Mouse (Mus musculus) Patski (cell line): ENCODE measurements around the gene Odf3l1. TPM values are rescaled to one million over a fixed set of nuclear protein-coding genes. Genes with fewer than 3 reads are reported as not detected.

Experiments used
- ATAC-seq: fragments of 100-300 bp; one replicate; pipeline ENCODE4 v1.8.0; 2021
- CTCF ChIA-PET: fragments of 350-600 bp; sonication (Branson Sonifier 250); formaldehyde crosslinking; loops from one replicate; lab custom pipeline; 2022; ENCODE audit warnings: inconsistent platforms; lab: Charles Lee
- POLR2A ChIA-PET: fragments of 350-600 bp; sonication (Branson Sonifier 250); formaldehyde crosslinking; loops from one replicate; lab custom pipeline; 2022; ENCODE audit warnings: antibody characterized with exemption, inconsistent platforms; lab: Charles Lee
- DNase-seq: peaks from one replicate; pipeline ENCODE4 v3.0.0-alpha.2; 2011; ENCODE audit warnings: low read depth, low spot score
- H3K27me3 ChIP-seq: fragments of 371-371 bp; one replicate; pipeline ENCODE4 v1.5.1; 2021
- CTCF ChIP-seq: fragments of 100-300 bp; IDR thresholded peaks from one replicate; pipeline ENCODE4 v1.5.1; 2021
- in situ Hi-C: fragments of 300-500 bp; cut with MboI; formaldehyde crosslinking; loops from 3 replicates; pipeline ENCODE4 v1.11.1; 2018; ENCODE audit warnings: low pct_unique_long_range_greater_than_20kb, mixed read lengths
- polyA plus RNA-seq: library from polyadenylated mRNA; unstranded; gene quantifications from one replicate; pipeline ENCODE4 v1.2.3, GENCODE M21; 2021

Gene Odf3l1
- polyA plus RNA-seq, 1 experiment from 2014 or later: not detected

DNA sequence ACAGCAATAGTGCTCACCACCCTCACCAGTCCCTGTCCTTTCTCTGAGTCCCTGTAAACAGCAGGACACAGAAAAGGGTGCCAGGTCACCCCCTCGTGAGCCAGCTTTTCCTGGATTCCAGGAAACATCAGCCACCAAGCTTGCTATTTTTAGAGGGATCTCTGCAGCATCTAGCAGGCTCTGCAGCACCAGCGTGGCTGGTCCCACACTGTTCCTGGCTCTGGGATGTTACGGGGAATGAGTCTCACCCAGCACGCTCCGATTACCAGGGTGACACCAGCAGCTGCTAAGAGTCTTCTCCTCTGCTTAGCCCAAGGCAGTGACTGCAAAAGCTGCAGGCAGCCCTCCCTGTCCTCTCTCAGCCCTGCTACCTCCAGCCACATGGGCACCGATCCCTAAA is 31.6 kb downstream of the Odf3l1 start:
- TF ChIP-seq CTCF: no peak
- peaks cover 11% of the 10 kb centered on the region for H3K27me3 ChIP-seq
- no peak for ATAC-seq
- ChIA-PET CTCF (interaction anchor here (2.3 kb wide), 1 partner anchor 57 kb away, joined by 7 read pairs; no protein-coding TSS in a partner anchor), POLR2A (interaction anchor here (1.1 kb wide), 1 partner anchor 9 kb away, joined by 4 read pairs; no protein-coding TSS in a partner anchor)
- DNase-seq: no peak
- in situ Hi-C loops: no loop called here

DNA sequence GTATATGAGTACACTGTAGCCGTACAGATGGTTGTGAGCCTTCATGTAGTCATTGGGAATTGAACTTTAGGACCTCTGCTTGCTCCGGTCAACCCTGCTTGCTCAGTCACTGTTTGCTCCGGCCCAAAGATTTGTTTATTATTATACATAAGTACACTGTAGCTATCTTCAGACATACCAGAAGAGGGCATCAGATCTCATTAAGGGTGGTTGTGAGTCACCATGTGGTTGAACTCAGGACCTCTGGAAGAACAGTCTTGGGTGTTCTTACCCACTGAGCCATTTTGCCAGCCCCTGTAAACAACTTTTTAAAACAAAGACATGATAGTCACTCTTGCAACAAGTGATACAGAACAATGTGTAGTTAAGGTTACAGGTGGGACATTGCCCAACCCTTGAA is 32.6 kb downstream of the Odf3l1 start:
- in situ Hi-C loops: no loop called here
- no peak for DNase-seq
- no peak for TF ChIP-seq CTCF
- POLR2A ChIA-PET: no interaction called here
- no peak for ATAC-seq
- peaks cover 9% of the 10 kb centered on the region for H3K27me3 ChIP-seq
- CTCF ChIA-PET: interaction anchor here (1.5 to 2.3 kb wide), 2 partner anchors 58 to 96 kb away, joined by 3 to 7 read pairs; partner anchors contain the start of gene Snx33

DNA sequence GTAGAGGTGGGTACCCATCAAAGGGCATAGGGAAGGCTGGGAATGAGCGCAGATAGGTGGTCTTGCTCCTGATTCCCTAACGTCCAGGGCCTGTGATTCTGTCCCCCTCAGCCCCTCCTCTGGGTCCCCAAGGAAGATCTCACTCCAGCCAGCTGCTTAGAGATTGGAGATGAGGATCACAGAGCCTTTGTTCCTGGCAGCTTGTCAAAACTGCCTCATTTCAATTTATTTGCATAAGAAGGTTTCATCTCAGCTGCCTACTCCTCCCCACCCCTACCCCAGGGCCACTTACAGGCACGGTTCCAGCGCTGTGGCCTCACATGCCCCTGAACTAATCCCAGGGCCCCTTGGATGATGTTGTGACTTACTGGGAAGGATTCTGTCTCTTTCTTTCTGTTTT is 34.3 kb downstream of the Odf3l1 start:
- POLR2A ChIA-PET: no interaction called here
- TF ChIP-seq CTCF: no peak
- CTCF ChIA-PET: no interaction called here
- DNase-seq: no peak
- in situ Hi-C loops: no loop called here
- ATAC-seq: no peak
- peaks cover 12% of the 10 kb centered on the region for H3K27me3 ChIP-seq

DNA sequence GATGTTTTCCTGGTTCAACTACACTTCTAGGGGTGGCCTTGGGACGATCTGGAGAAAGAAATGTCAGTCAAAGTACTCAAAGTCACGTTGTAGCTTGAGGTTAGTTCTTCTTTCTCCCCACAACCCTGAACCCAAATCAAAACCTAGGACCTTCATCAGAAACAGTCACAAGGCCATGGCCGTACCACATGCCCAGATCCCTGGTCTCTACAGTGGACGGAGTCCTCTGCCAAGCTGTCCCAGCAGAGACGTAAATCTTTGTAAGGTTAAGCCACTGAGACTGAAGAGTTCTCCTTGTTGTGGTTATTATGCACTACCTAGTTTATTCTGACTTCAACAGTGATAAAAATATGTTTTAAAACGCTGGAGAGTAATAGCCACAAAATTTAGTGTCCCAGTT is 35.6 kb downstream of the Odf3l1 start:
- ATAC-seq (no peak), DNase-seq (no peak)
- TF ChIP-seq CTCF: no peak
- peaks cover 12% of the 10 kb centered on the region for H3K27me3 ChIP-seq
- POLR2A ChIA-PET: no interaction called here
- CTCF ChIA-PET: no interaction called here
- in situ Hi-C loops: no loop called here

DNA sequence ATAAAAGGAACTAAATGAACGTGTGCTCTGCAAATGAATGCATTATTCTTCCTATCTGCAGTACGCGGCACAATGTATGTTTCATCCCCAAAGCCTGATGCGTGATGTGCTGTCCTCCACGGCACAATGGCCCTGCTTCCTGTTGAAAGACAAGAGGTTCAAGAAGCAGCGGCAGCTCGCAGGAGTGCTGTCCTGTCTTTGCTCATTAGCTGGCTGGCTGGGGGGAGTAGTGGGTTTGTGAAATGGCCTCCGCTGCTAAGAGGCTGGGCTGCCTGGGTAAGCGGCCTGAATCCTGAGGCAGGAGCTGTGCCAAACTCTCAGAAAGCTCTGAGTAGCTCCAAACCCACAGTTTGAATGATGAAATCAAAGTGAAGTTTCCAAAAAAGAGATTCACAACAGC is 36.3 kb downstream of the Odf3l1 start:
- CTCF ChIA-PET: no interaction called here
- POLR2A ChIA-PET: interaction anchor here (0.7 kb wide), 1 partner anchor 404 kb away, joined by 3 read pairs; no protein-coding TSS in a partner anchor
- no peak for ATAC-seq
- no peak for DNase-seq
- peaks cover 14% of the 10 kb centered on the region for H3K27me3 ChIP-seq
- in situ Hi-C loops: no loop called here
- no peak for TF ChIP-seq CTCF

DNA sequence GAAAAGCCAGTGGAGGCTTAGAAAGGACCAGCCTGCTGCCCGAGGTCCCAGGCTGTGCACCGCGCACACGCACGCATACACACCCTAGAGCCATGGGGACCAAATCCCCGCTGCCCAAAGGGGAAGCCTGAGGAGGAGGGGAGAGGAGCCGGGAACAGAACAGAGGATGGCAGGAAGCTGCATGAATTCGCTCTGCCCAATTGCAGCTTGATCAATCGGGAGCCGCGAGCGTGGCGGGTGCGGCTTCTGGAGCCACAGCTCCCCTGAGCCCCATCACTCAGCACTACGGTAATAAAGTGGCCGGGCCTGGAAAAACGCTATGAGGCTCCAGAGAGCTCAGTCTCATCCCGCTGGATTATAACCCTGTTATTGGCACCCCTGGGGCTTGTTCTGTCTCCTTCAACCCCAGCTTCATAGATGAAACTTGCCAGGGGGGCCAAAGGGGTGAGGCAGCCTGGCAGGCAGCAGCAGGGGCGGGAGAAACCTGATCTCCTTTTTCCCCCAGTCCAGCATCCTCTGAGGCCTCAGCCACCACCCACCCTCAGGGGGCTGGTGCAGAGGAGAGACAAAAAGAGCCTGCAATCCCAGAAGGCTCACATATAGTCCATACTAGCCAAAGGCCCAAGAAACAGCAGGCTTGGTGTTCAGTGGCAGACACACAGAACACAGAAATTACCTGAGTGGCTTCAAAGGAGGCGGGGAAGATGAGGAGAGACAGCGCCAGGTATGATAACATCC is 38.8 kb downstream of the Odf3l1 start:
- no peak for TF ChIP-seq CTCF
- DNase-seq: no peak
- H3K27me3 ChIP-seq: peaks cover 25% of the 10 kb centered on the region
- ATAC-seq: no peak
- POLR2A ChIA-PET: no interaction called here
- in situ Hi-C loops: no loop called here
- CTCF ChIA-PET: no interaction called here

DNA sequence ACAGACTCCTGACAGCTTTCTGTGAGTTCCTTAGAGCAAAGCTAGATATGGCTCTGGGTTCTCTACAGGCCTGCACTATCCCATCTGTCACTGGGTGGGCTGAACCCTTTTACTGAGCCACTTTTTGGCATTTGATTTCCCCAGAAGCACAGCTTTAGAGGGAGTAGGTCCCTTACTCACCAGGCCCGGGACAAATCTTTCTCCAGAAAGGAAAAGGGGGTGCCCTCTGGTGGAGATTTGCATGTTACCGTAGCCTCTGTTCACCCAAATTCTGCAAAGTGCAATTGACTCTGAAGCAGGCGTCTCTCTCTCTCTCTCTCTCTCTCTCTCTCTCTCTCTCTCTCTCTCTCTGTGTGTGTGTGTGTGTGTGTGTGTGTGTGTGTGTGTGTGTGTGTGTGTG is 39.6 kb downstream of the Odf3l1 start:
- DNase-seq (no peak), ATAC-seq (no peak)
- in situ Hi-C loops: no loop called here
- ChIA-PET CTCF (interaction anchor here (0.6 to 1.7 kb wide), 2 partner anchors 8 to 189 kb away, joined by 3 to 6 read pairs; no protein-coding TSS in a partner anchor), POLR2A (interaction anchor here (0.7 kb wide), 1 partner anchor 59 kb away, joined by 4 read pairs; no protein-coding TSS in a partner anchor)
- TF ChIP-seq CTCF: peak; percentile 48
- peaks cover 25% of the 10 kb centered on the region for H3K27me3 ChIP-seq

DNA sequence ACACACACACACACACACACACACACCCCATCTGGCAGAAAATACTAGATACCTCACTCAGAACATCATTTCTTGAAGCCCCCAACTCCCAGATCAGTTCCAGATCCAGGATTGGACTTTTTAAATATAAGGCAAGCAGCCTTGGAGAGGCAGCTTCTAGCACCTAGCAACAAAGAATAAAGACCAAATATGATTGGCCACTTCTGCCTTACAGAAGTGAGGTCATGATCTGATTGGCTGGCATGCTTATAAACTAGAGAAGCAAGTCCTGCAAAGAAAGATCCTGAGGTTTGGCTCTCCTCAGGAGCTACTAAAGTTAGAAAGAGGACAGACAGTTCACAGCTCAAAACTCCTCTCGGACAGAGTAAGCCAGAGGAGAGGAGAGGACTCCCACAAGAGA is 53.6 kb downstream of the Odf3l1 start:
- H3K27me3 ChIP-seq: peaks cover 41% of the 10 kb centered on the region
- no peak for TF ChIP-seq CTCF
- no peak for DNase-seq
- CTCF ChIA-PET: no interaction called here
- in situ Hi-C loops: no loop called here
- ATAC-seq: no peak
- POLR2A ChIA-PET: no interaction called here

DNA sequence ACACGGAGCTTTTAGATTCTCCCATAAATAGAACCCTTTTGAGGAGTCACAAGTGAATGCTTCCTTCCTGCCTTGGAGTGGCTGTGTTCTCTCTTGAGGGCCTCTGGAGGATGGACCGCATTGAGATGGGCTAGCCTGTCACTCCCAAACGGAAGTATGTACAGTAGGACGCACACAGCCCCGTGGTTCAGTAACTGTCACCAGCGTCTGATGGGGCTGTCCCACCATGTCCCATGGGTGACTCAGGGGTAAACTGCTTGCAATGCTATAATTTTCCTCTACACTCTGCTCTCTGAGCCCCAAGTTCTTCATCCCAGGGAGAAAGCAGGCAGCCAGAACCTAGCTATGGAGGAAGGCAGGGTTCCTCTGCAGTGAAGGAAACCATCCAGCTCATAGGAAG is 56.5 kb downstream of the Odf3l1 start:
- peaks cover 41% of the 10 kb centered on the region for H3K27me3 ChIP-seq
- ATAC-seq (no peak), DNase-seq (no peak)
- TF ChIP-seq CTCF: no peak
- CTCF ChIA-PET: no interaction called here
- POLR2A ChIA-PET: no interaction called here
- in situ Hi-C loops: no loop called here

DNA sequence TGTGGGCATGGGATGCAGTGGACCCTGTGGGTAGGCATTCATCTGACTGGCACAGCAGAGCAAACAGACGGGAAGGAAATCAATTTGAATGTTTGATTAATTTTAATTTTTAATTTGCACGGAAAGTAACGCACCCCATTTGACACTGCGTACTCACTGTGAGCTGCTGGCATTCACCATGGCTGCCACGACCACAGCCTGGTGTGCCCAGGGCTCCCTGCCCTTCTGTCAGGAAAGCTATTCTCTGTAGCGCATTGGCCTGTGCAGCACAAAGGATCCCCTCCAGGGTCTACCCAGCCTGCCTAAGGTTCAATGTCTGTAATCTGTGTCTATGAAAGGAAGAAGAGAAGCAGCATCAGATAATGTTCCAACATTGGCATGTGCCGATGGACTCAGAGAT is 61.3 kb downstream of the Odf3l1 start:
- in situ Hi-C loops: no loop called here
- ATAC-seq (no peak), DNase-seq (no peak)

More for the DNA sequence above, 61.3 kb downstream of the Odf3l1 start:
- H3K27me3 ChIP-seq: peaks cover 55% of the 10 kb centered on the region
- ChIA-PET CTCF (no interaction called here), POLR2A (no interaction called here)
- TF ChIP-seq CTCF: no peak

Other genes with a start within 250 kb of the Odf3l1 start
- 0.06 TPM for gene Lingo1, start 68.2 kb downstream of the Odf3l1 start, polyA plus RNA-seq
- 0.08 TPM for gene Cspg4, start 354 bp upstream of the Odf3l1 start, polyA plus RNA-seq
- 25.8 TPM for gene Snx33, start 63.7 kb upstream of the Odf3l1 start, polyA plus RNA-seq
- gene Imp3, start 72.8 kb upstream of the Odf3l1 start, polyA plus RNA-seq: 76.3 TPM
- 17.0 TPM for gene Snupn, start 86.2 kb upstream of the Odf3l1 start, polyA plus RNA-seq
- 78.9 TPM for gene Ptpn9, start 130.2 kb upstream of the Odf3l1 start, polyA plus RNA-seq
- 40.1 TPM for gene Sin3a, start 207.4 kb upstream of the Odf3l1 start, polyA plus RNA-seq